Mouse (Mus musculus) retina, postnatal 1 day (tissue): ENCODE data around the gene Gp9.
"Not testable (repeated sequence)": the region's sequence is repeated elsewhere in the genome, so short reads cannot be mapped to it uniquely, and the experiment has no call there.

Experiments used
- DNase-seq: peaks from one replicate; pipeline ENCODE4 v3.0.0-alpha.2; 2012

The Gp9 gene

DNA sequence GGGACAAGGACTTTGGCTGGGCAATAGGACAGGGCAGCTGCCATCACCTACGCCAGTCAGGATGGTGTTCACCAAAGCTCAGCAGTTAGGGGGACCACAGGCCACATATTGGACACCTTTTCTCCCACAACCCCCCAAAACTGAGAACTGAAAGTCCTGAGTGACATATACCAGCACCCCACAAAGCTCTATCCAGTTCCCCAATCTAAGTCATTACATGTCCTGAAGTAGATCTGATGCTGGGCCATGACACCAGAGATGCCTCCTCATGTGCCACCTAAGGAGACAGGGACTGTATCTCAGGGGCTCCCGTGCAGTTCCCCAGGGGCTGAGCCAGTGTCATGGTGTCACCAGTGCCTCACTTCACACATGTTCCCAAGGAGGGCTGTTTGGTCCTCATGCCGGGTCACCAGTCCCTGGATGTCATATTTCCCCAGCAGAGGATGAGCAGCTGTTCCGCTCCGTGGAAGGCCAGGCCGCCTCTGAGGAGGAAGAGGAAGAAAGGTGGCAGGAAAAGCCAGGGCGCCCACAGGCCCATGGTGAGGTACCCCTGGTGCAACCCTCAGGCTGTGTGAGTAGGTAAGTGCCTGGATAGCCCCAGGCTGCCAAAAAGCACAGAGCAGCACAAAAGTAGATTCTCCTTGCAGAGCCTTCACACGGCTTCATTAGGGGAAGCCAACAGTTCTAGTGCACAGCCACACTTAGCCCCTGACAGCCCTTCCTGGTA is 27.5 kb upstream of the Gp9 start:
- DNase-seq, result no peak

DNA sequence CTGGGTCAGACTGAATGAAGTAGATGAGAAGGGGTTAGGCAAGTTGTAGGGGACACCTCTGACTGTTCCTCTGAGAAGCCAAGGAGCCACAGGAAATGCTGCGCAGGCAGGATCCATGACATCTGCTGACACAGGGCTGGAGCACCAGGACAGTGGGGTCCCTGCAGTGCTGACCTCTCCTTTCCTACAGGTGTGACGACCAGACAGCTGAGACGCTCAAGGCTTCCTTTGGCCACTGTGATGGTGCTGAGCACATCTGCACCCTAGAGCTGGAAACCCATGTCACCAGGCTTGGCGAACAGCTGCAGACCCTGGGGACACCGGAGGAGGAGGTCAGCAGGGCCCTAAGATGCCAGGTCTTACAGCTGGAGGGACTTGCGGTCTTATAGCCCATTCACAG is 26.3 kb upstream of the Gp9 start:
- no peak for DNase-seq

DNA sequence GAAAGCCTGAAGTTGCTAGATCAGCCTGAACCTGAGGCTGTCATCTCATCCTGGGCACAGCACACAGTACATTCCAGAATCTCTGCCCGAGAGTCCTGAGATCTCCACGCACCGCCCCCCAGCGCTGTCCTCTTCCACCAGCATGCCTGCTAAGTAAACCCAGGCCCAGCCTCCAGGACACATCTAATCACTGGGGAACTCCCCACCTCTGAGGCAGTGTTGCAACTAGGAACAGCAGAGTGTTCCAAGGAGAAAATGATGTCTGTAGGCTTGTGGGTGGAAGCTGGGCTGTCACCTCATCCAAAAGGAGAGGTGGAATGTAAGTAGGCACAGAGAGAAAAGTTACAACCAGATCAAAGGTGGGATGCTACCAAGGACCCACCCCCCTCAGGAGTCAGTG is 22.7 kb upstream of the Gp9 start:
- DNase-seq, result no peak

DNA sequence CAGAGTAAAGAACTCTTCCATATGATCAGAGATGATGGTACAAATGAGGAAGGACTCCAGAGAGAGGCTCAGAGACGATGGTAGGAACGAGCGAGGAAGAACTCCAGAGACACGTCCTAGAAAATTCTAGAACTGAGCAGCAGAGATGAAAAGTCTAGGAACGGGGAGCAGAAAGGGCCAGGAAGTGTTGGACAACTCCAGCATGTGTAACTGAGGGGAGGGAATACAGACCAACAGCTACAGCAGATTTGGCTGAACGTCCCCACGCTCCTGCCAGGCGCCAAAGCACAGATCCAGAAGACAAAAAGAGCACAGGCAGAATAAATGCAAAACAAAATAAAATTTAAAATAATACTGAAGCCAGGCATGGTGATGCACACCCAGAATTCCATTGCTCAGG is 21.0 kb upstream of the Gp9 start:
- no peak for DNase-seq

DNA sequence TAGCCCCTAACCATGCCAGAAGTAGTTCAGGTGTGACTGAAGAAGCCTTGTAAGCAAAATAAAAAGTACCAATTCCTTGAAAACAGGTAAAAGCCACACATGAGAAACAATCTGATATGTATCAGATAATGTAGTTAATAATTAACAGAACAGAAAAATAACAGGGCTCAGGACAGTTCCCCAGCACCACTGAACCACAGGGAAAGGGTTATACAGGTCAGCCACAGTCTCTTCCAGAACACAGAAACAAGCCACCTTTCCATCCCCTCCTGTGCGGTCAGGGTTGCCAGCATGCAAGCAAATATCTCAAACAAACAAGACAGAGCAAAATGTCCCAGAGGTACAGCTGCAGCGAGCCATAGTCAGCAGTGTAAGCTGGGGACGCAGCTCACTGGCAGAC is 18.5 kb upstream of the Gp9 start:
- no peak for DNase-seq

DNA sequence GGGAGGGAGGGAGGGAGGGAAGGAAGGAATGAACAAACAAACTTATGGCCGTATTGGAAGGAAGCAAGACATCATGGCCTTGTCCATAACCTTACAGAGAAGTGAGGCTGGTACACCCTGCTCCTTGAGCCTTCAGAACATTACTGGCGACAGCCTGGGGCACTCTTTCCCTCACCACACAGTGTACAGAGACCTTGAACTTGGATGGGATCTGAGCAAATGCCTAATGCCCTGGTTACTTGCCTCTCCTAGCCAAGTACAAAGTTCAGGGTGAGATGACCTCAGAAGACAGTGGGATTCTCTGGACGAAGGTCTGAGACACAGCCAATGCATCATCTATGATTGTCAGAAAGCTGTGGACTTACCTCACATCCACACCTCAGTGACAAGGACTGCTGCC is 18.0 kb upstream of the Gp9 start:
- DNase-seq, result no peak

DNA sequence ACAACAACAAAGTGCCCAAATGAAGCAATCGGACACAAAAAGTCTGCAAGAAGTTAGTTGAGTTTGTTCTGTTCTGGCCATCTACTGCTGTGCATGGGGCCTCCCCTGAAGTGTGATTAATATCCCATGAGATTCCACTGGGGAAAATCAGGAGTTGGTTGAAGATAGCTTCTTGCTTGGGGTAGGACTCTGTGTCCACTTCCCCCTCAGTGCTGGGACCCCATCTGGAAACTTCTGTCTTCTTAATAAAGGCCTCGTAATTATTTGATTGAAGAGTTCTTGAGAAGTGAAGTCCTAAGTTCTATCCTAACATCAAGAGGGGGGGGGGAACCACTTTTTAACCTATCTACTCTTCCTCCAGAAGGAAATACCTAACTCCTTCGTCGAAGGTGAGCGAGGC is 15.7 kb upstream of the Gp9 start:
- no peak for DNase-seq

DNA sequence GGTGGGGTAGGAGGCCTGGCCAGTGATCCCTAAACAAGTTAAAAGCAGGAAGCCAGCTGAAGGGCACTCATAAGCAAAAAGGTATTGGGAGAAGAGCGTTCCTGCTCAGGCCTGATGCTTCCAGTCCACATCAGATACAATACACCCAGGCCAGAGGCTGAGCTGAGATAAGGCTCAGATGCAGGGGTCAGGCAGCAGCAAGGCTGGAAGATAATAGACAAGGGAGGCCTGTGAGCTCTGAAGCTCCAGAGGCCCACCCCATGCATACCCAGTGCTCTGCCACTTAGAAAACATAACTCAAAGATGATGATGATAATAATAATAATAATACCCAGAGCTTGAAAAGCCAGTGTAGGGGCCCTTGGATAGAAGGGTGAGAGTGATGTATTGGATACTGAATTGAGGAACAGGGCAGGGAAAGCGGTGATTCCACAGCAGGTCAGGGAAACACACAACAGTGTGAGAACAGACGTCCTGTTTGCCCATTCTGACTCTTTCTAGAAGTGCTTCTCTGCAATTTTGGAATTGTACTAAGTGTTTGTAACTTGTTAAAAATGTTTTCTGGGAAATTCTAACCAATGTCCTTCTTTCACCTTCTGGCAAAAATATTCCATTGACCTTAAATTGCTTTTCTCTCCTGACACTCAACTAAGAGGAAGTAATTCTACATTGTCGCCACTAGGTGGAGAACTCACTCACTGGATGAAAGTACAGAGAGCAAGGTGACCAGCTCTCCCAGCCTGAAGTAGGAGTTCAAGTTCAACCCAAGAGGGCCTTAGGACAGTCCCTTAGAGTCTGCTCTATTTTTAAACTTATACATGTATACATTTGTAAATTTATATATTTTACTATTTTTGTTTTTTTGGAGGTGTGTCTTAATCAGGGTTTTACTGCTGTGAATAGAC is 14.2 kb upstream of the Gp9 start:
- DNase-seq, result peak; percentile 59

DNA sequence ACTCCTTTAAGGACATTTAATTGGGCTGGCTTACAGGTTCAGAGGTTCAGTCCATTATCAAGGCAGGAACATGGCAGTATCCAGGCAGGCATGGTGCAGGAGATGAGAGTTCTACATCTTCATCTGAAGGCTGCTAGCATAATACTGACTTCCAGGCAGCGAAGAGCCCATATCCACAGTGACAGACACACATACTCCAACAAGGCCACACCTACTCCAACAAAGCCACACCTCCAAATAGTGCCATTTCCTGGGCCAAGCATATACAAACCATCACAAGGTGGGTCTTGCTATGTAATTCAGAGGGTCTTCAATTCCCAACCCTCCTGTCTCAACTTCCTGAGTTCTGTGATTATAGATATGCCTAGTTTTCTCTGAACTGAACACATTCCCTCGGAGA is 13.6 kb upstream of the Gp9 start:
- DNase-seq, result not testable (repeated sequence)

DNA sequence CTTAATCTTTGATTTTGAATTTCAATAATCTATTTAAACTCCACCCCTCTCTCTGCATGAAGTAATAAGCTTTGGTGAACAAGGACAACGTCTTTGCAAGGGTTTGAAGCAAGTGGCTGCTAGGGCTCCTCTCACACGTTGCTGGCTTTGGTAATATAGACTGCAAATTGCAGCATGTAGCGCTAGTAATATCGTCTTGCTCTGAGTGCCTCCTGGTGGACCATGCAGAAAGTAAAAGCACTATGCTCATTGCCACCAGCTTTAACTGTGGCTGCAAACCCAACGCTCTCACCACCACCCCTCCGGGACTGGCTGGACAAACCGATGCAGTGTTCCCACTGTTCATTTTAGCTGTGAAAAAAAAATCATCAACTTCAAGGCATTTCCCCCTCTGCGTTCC is 7.2 kb upstream of the Gp9 start:
- DNase-seq, result peak; percentile 10

DNA sequence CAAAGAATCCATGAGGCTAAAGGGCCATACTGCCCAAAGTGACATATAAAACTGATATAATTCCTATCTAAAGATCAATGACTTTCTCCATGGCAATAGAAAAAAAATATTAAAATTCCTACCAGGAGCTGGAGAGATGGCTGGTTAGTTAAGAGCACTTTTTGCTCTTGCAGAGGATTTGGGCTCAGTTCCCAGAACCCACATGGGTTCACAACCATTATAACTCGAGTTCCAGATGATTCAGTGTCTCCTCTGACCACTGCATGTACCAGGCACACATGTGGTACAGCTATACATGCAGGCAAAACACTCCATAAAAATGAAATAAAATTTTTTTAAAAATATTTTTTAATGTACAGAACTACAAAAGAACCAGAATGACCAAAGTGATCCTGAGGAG is 3.4 kb upstream of the Gp9 start:
- DNase-seq, result no peak

DNA sequence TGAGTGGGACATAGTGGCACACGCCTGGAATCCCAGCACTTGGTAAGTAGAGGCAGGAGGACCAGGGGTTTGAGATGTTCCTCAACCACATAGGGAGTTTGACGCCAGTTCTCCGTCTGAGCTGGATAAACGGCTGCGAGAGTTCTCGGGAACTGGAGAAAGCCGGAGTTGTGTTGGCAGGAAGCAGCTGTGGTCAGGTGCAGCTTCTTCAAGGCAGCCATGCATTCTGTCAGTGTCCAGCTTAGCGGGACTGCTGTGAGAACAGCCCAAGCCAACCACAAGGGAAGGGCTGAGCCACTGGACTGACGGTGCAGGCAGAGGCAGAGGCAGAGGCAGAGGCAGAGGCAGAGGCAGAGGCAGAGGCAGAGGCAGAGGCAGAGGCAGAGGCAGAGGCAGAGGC is 3.0 kb upstream of the Gp9 start:
- no peak for DNase-seq

DNA sequence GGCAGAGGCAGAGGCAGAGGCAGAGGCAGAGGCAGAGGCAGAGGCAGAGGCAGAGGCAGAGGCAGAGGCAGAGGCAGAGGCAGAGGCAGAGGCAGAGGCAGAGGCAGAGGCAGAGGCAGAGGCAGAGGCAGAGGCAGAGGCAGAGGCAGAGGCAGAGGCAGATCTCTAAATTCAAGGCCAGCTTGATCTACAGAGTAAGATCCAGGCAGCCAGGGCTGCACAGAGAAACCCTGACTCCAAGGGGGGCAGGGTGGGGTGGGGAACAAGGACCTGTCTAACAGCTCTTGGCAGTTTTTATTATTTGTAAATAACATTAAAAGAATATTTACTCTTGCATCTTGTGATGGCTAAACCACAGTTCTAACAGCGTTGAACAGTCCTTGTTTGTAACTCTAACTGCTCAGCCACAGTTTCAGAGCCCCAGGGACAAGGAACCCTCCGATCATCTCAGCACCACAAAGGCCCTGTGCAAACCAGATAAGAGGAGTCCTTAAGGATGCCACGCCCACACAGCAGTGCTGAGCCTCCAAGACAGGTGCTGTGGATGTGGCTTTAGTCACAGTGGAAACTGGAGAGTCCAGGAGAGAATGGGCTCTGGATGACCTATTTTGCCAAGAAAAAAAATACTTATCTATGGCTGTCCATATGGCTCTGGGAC is 2.2 kb upstream of the Gp9 start:
- DNase-seq, result no peak

DNA sequence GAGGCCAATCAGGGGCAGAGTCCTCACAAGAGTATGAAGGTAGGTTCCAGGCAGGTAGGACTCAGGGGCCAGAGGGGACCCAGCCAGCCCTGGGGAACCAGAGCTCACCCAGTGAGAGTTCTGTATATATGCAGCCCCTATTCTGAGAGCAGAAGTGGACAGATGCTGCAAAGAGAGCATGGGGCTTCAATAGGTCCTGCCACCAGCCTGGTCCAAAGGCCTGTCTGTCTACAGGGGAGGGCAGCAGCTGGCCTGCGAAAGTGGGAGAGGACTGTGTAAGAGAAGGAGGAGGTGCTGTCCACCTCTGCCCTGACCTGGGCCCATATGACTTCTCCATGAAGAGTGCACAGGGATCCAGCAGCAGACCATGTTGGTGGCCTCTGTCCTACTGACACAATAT is 1.2 kb upstream of the Gp9 start:
- no peak for DNase-seq

DNA sequence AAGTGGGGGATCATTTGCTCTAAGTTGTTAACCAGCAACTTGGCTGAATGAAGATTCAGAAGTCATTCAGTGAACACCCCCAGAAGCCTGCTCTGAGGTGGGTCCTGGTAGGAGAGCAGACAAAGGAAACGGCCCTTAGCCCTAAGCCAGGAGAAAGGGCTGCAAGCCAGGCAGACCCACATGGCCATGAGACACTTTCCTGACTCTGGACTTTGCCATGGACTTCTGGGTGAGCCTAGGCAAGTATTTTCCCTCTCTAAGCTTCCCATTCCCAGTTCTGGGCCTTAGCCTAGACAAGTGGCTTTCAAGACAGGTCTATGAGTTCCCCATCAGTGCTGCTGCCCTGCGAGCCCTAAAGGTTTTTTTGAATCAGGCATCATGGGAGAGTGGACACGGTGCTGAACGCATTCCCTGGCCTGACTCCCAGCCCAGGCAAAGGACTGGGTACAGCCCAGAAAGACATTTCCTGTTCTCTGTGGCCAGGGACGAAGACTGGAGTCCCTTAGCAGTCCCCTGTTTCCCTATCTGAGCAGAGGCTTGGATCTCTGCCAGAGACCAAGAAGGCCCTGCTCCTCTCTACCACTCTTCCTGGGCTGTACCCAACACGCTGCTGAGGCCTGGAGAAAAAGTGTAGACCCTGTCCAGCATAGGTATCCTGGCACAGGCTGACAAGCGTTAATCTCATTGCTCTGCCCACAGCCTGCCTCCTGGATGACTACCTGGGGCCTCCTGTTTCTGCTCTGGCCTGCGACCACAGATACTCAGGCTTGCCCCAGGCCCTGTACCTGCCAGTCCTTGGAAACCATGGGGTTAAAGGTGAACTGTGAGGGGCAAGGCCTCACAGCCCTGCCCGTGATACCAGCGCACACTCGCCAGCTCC is 662 bp downstream of the Gp9 start:
- no peak for DNase-seq

DNA sequence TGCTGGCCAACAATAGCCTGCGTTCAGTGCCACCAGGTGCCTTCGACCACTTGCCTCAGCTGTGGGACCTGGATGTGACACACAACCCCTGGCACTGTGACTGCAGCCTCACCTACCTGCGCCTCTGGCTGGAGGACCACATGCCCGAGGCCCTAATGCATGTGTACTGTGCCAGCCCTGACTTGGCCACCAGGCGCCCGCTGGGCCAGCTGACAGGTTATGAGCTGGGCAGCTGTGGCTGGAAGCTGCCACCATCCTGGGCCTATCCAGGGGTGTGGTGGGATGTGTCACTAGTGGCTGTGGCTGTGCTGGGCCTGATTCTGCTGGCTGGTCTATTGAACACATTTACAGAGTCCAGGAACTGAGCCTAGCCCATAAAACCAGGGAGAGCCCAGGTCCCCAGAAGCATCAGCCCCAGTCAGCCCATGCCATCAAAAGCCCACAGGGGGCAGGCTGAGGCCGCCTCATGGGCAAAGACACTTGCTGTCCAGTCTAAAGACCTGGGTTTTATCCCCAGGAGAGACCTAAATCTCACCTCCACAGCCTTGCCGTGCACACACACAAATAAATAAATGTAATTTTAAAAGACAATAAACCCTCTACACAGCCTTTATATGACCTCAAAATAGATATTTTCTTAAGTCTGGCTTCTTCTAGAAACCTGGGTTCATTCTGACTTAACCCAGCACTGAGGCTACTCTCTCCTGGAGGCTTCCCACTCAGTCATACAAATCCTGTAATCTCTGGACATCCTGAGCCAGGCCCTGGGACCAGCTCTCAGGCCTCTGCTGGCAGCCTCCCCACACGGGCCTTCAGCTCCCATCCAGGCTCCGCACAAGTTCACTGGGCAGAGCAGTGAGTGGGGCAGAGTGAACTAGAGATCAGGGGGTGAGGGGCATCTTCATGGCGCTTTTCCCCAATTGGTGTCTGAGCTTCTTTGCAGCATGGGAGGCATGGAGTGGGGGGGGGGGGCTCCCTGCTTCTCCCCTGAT is 1.6 kb downstream of the Gp9 start:
- DNase-seq, result peak; percentile 14

DNA sequence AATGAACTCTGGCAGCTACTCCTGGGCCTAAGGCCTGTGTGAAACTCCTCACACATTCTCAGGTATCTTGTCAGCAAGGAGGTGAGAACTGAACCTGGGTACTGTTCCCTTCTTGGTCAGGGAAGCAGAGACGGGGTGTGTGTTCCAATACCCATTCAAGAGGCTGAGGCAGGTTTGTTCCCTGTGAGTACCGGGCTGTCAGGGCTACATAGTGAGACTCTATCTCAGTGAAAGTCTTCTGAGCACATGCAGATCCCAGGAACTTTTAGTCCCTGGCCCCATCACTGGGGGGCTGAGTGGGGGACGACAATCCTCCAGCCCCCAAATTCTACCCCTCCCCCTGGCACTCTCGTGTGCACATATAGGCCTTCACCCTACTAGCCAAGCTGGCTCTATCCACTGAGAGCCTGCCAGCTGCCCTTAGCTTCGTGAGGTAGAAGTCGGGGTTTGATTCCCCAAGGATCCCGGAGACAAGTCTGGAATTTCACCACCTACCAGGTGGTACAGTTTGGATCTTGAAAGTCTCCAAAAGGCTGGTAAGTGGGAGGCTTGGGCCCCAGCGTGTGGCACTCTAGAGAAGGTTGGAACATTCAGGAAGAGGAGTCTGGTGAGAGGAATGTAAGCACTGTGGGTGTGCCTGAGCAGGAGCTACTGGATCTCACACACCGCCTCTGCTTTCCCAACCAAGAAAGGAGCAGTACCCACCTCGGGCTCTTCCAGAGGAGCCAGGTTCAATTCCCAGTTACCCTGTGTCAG is 2.9 kb downstream of the Gp9 start:
- no peak for DNase-seq

DNA sequence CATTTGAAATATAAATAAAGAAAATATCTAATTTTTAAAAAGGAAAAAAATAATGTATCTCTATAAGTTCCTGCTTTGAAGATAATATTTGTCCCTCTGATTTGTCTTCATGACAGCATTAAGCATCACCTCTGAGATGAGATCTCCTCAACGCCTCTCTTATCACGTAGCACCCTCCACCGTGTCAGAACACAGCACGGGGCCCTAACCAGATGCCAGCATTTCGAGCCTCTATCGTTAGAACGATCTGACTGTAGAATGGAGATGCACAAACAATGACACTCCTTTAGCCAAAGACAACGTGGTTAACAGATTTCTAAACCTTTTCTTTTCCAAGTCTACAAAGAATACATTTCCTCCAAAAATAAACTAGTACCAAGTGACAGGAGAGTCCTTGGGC is 6.2 kb downstream of the Gp9 start:
- no peak for DNase-seq

DNA sequence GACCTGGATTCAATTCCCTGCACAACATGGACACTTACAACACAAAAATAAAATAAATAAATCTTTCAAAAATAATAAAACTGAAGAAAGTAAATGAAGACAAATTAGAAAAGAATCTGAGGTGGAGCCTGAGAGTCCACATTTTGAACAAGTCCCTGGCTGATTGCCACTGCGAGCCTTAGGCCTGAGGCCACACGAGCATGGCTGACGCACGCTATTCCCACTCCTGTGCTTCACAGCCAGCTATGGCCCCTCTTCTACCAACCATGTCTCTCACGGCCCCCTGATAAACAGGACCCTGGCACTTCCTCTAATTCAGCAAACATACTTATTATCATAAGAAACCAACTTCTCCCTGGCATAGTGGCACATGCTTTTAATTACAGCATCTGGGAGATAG is 8.7 kb downstream of the Gp9 start:
- DNase-seq, result no peak

DNA sequence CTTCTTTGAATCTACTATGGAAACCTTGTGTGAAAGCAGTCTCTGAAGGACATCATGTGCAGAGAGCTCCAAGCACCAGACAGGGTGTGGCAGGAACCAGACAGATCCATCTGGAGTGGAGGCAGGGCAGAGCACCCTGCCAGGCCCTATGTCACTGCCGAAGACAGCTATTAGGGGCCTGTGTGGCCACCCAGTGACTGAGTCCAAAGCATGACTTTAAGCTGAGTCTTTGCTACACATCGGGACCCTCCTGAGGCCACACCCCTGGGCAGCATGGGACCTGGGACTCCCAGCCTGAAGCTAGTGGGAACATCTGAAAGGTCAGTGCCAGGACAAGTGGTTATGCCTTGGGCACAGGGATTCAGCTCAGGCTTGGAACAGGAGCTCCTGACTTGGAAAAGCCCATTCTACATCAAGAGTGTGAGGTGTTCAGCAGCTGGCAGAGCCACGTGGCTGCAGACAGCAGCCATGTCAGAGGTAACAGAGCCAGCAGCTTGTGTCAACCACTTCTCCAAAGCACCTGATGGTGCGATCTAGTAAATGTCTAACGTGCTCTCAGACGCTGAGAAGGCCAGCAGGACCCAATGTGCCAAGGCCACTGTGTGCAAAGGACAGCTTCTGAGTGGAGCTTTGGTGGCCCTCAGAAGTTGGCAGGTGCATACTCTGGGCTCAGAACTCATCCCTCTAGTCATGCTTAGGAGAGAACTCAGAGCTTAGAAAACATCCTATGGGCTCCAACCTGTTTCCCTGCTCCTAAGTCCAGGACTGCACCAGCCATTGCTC is 9.4 kb downstream of the Gp9 start:
- DNase-seq, result no peak
